Mouse (Mus musculus) testis, adult 2 months (tissue): ENCODE results near the gene Acot7.

Experiments
- CTCF ChIP-seq: fragments of 200-500 bp; IDR thresholded peaks from 2 replicates; pipeline ENCODE4 v1.5.1; 2012; ENCODE audit warnings: low read depth, mild to moderate bottlenecking, inconsistent platforms, low read length, moderate library complexity; ENCODE audit not compliant: control insufficient read depth, insufficient read depth, insufficient replicate concordance
- POLR2A ChIP-seq: fragments of 200-500 bp; IDR thresholded peaks from 2 replicates; pipeline ENCODE4 v1.6.1; 2012; ENCODE audit warnings: low read depth, mild to moderate bottlenecking, inconsistent platforms, low read length, moderate library complexity; ENCODE audit not compliant: control insufficient read depth

DNA sequence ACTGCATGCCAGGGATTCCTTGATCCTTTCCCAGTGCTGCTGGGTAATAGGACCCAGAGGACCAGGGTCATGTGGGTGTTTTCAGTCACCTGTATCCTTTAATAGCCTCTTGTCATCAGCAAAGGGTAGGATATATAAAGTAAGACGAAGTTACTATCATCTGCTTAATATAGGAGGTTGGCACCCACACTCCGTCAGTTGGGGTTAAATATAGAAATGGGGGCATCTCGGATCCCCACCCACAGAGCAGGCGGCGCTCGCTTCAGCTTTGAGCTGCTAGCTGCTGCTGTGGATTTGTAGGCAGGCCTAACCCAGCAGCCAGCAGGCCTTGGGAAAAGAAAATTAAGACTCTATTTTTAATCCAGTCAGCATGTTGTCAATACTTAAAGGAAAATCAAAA lies 68.1 kb downstream of the Acot7 start:
- TF ChIP-seq POLR2A (no peak), CTCF (no peak)
